Mouse (Mus musculus) liver, embryonic 11.5 days (tissue): Measurements from ENCODE around the gene Ppp2r2d. TPM values are rescaled to one million over a fixed set of nuclear protein-coding genes. Genes with fewer than 3 reads are reported as not detected.

Experiments used
- ATAC-seq: fragments of 200-750 bp; cut with Nextera tagmentation; replicated peaks from 2 replicates; pipeline ENCODE4 v1.8.0; 2017; ENCODE audit warnings: moderate number of reproducible peaks, mild to moderate bottlenecking, moderate TSS enrichment, moderate library complexity; ENCODE audit not compliant: low FRiP score
- DNase-seq: peaks from one replicate; pipeline ENCODE4 v3.0.0-alpha.2; 2017; ENCODE audit warnings: low spot score
- H3K27ac ChIP-seq: fragments of 300-500 bp; sonication (generic); 2 replicates; pipeline ENCODE4 v1.5.1; 2014; ENCODE audit warnings: mild to moderate bottlenecking, low read depth, low read length, control low read depth
- H3K27me3 ChIP-seq: fragments of 300-500 bp; sonication (generic); replicated peaks from 2 replicates; pipeline ENCODE4 v1.6.1; 2014; ENCODE audit warnings: low read length, mixed read lengths; ENCODE audit not compliant: control insufficient read depth, insufficient read depth
- H3K36me3 ChIP-seq: fragments of 300-500 bp; sonication (generic); 2 replicates; pipeline ENCODE4 v1.6.1; 2014; ENCODE audit warnings: mild to moderate bottlenecking, low read length, moderate library complexity, mixed read lengths; ENCODE audit not compliant: control insufficient read depth, insufficient read depth
- H3K4me1 ChIP-seq: fragments of 300-500 bp; sonication (generic); replicated peaks from 2 replicates; pipeline ENCODE4 v1.6.1; 2014; ENCODE audit warnings: low read length, mixed read lengths; ENCODE audit not compliant: control insufficient read depth, insufficient read depth
- H3K4me2 ChIP-seq: fragments of 300-500 bp; sonication (generic); 2 replicates; pipeline ENCODE4 v1.6.1; 2014; ENCODE audit warnings: mild to moderate bottlenecking, control low read depth, moderate library complexity
- H3K4me3 ChIP-seq: fragments of 300-500 bp; sonication (generic); 2 replicates; pipeline ENCODE4 v1.5.1; 2014; ENCODE audit warnings: low read depth, low read length, control low read depth
- H3K9ac ChIP-seq: fragments of 300-500 bp; sonication (generic); 2 replicates; pipeline ENCODE4 v1.6.1; 2014; ENCODE audit warnings: low read depth, low read length, control low read depth
- H3K9me3 ChIP-seq: fragments of 300-500 bp; sonication (generic); 2 replicates; pipeline ENCODE4 v1.6.1; 2016; ENCODE audit warnings: low read length, inconsistent platforms, mixed read lengths; ENCODE audit not compliant: control insufficient read depth
- WGBS: fragments of 180-500 bp; shearing (Covaris S2); extraction: QIAGEN DNeasy Blood & Tissue Kit; methylation state at CpG from one replicate; pipeline ENCODE4 v1.1.7; 2014; 5-methylcytosine and 5-hydroxymethylcytosine counted together
- polyA plus RNA-seq: library from polyadenylated mRNA; unstranded; fragments of >200 nt; fragmentation: Nextera tagmentation; extraction: Ambion mirVana; gene quantifications from 2 replicates; pipeline ENCODE4 v1.2.1, GENCODE M21; 2014

Ppp2r2d gene
- polyA plus RNA-seq, 1 experiment from 2014 or later, result 40.9 TPM

DNA sequence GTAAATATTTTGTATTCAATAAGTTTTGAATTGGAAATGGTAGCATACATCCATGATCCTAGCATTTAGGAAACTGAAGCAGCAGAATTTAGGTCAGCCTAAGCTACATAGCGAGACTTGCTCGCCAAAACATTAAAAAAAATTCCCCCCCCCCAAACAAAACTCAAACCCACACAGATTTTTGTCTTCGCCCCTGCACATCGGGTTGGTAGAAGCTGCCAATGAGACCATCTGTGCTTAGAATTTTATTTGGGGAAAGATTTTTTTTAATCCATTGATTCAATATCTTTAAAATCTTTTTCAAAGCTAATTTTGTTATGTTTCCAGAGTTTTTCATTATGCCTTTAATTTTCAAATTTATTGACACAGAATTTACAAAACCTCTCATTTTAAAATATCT lies 82.6 kb downstream of the Ppp2r2d start:
- Histone ChIP-seq H3K27ac (no peak overlapping the region), H3K9ac (no peak overlapping the region), H3K4me1 (no peaks in the 10 kb centered on the region), H3K4me3 (no peak overlapping the region), H3K27me3 (no peaks in the 10 kb centered on the region), H3K4me2 (no peak overlapping the region), H3K36me3 (no peaks in the 10 kb centered on the region), H3K9me3 (no peaks in the 10 kb centered on the region)
- 84% methylated on average over 4 of the region's 4 CpGs for WGBS
- ATAC-seq, result no peak
- no peak for DNase-seq

Other genes with a start within 250 kb of the Ppp2r2d start
- gene Mapk1ip1, start 194 bp downstream of the Ppp2r2d start, polyA plus RNA-seq, result 6.6 and 7.4 TPM in 2 replicates
- gene Bnip3, start 63.4 kb downstream of the Ppp2r2d start, polyA plus RNA-seq, result 200 and 218 TPM in 2 replicates
- 0.10 TPM in 1 of 2 replicates, not detected in the other for gene Jakmip3, start 94.7 kb downstream of the Ppp2r2d start, polyA plus RNA-seq
- 4.8 and 5.0 TPM in 2 replicates for gene Dpysl4, start 239.9 kb downstream of the Ppp2r2d start, polyA plus RNA-seq